Mouse (Mus musculus): ENCODE data around the gene Ptgis. TPM values are rescaled to one million over a fixed set of nuclear protein-coding genes. Genes with fewer than 3 reads are reported as not detected.

Ptgis gene
- polyA plus RNA-seq, 1 experiment from 2014 or later: 8.9 TPM

GRCm38 (mm10) chr2:167220736-167221135 is 19.7 kb downstream of the Ptgis start:
- no peaks in the 10 kb centered on the region for H3K4me1 ChIP-seq (replicated peaks; ENCODE audit: control insufficient read depth, insufficient read depth, low read length)
- no peaks in the 10 kb centered on the region for H3K9me3 ChIP-seq (ENCODE audit: control insufficient read depth)
- no peak for ATAC-seq
- no peak overlapping the region for H3K27ac ChIP-seq (ENCODE audit: low read depth, low read length)
- H3K27me3 ChIP-seq (replicated peaks; ENCODE audit: control insufficient read depth, insufficient read depth, low read length): no peaks in the 10 kb centered on the region
- no peak overlapping the region for H3K4me3 ChIP-seq (ENCODE audit: low read depth, low read length)
- H3K36me3 ChIP-seq (ENCODE audit: control insufficient read depth, insufficient read depth): no peaks in the 10 kb centered on the region
- WGBS: 74% methylated on average over 5 of the region's 5 CpGs
- TF ChIP-seq CTCF (IDR thresholded peaks at IDR 0.05; ENCODE audit: low read depth): no peak
- H3K4me2 ChIP-seq (replicated peaks; ENCODE audit: low read depth): no peak overlapping the region
- H3K9ac ChIP-seq (ENCODE audit: low read depth, low read length): no peak overlapping the region

GRCm38 (mm10) chr2:167219154-167219775 is 21.1 kb downstream of the Ptgis start:
- H3K36me3 ChIP-seq (ENCODE audit: control insufficient read depth, insufficient read depth): no peaks in the 10 kb centered on the region
- H3K27ac ChIP-seq (ENCODE audit: low read depth, low read length): no peak overlapping the region
- H3K9me3 ChIP-seq (ENCODE audit: control insufficient read depth): no peaks in the 10 kb centered on the region
- H3K4me3 ChIP-seq (ENCODE audit: low read depth, low read length): no peak overlapping the region
- TF ChIP-seq CTCF (IDR thresholded peaks at IDR 0.05; ENCODE audit: low read depth): peak; percentile 99
- H3K9ac ChIP-seq (ENCODE audit: low read depth, low read length): no peak overlapping the region
- ATAC-seq: peak; percentile 65
- H3K4me2 ChIP-seq (replicated peaks; ENCODE audit: low read depth): no peak overlapping the region
- WGBS: 37% methylated on average over 8 of the region's 8 CpGs
- no peaks in the 10 kb centered on the region for H3K27me3 ChIP-seq (replicated peaks; ENCODE audit: control insufficient read depth, insufficient read depth, low read length)
- H3K4me1 ChIP-seq (replicated peaks; ENCODE audit: control insufficient read depth, insufficient read depth, low read length): no peaks in the 10 kb centered on the region

GRCm38 (mm10) chr2:167213666-167214065 is 26.7 kb downstream of the Ptgis start:
- no peaks in the 10 kb centered on the region for H3K27me3 ChIP-seq (replicated peaks; ENCODE audit: control insufficient read depth, insufficient read depth, low read length)
- H3K4me2 ChIP-seq (replicated peaks; ENCODE audit: low read depth): no peak overlapping the region
- 96% methylated on average over 12 of the region's 12 CpGs for whole genome bisulfite sequencing
- H3K4me1 ChIP-seq (replicated peaks; ENCODE audit: control insufficient read depth, insufficient read depth, low read length): no peaks in the 10 kb centered on the region
- no peaks in the 10 kb centered on the region for H3K36me3 ChIP-seq (ENCODE audit: control insufficient read depth, insufficient read depth)
- H3K9me3 ChIP-seq (ENCODE audit: control insufficient read depth): no peaks in the 10 kb centered on the region
- no peak overlapping the region for H3K4me3 ChIP-seq (ENCODE audit: low read depth, low read length)
- TF ChIP-seq CTCF (IDR thresholded peaks at IDR 0.05; ENCODE audit: low read depth): no peak
- H3K27ac ChIP-seq (ENCODE audit: low read depth, low read length): no peak overlapping the region
- H3K9ac ChIP-seq (ENCODE audit: low read depth, low read length): no peak overlapping the region
- no peak for ATAC-seq

- Histone ChIP-seq H3K4me3 (ENCODE audit: low read depth, low read length) (no peak overlapping the region), H3K36me3 (ENCODE audit: control insufficient read depth, insufficient read depth) (no peaks in the 10 kb centered on the region), H3K27me3 (replicated peaks; ENCODE audit: control insufficient read depth, insufficient read depth, low read length) (no peaks in the 10 kb centered on the region), H3K4me2 (replicated peaks; ENCODE audit: low read depth) (no peak overlapping the region), H3K27ac (ENCODE audit: low read depth, low read length) (no peak overlapping the region), H3K4me1 (replicated peaks; ENCODE audit: control insufficient read depth, insufficient read depth, low read length) (no peaks in the 10 kb centered on the region), H3K9me3 (ENCODE audit: control insufficient read depth) (no peaks in the 10 kb centered on the region), H3K9ac (ENCODE audit: low read depth, low read length) (no peak overlapping the region)
- ATAC-seq: no peak
- WGBS: 98% methylated on average over 3 of the region's 3 CpGs
- peak; percentile 55 for TF ChIP-seq CTCF (IDR thresholded peaks at IDR 0.05; ENCODE audit: low read depth)
Observed at GRCm38 (mm10) chr2:167213076-167213475, 27.3 kb downstream of the Ptgis start.

GRCm38 (mm10) chr2:167212551-167212950 is 27.9 kb downstream of the Ptgis start:
- 88% methylated on average over 6 of the region's 6 CpGs for WGBS
- Histone ChIP-seq H3K4me1 (replicated peaks; ENCODE audit: control insufficient read depth, insufficient read depth, low read length) (no peaks in the 10 kb centered on the region), H3K27ac (ENCODE audit: low read depth, low read length) (no peak overlapping the region), H3K27me3 (replicated peaks; ENCODE audit: control insufficient read depth, insufficient read depth, low read length) (no peaks in the 10 kb centered on the region), H3K36me3 (ENCODE audit: control insufficient read depth, insufficient read depth) (no peaks in the 10 kb centered on the region), H3K9me3 (ENCODE audit: control insufficient read depth) (no peaks in the 10 kb centered on the region), H3K4me2 (replicated peaks; ENCODE audit: low read depth) (no peak overlapping the region), H3K9ac (ENCODE audit: low read depth, low read length) (no peak overlapping the region), H3K4me3 (ENCODE audit: low read depth, low read length) (no peak overlapping the region)
- ATAC-seq: no peak
- no peak for TF ChIP-seq CTCF (IDR thresholded peaks at IDR 0.05; ENCODE audit: low read depth)

GRCm38 (mm10) chr2:167212089-167212488 is 28.3 kb downstream of the Ptgis start:
- WGBS: 91% methylated on average over 3 of the region's 3 CpGs

More at GRCm38 (mm10) chr2:167212089-167212488, 28.3 kb downstream of the Ptgis start:
- Histone ChIP-seq H3K4me1 (replicated peaks; ENCODE audit: control insufficient read depth, insufficient read depth, low read length) (no peaks in the 10 kb centered on the region), H3K36me3 (ENCODE audit: control insufficient read depth, insufficient read depth) (no peaks in the 10 kb centered on the region), H3K27ac (ENCODE audit: low read depth, low read length) (no peak overlapping the region), H3K27me3 (replicated peaks; ENCODE audit: control insufficient read depth, insufficient read depth, low read length) (no peaks in the 10 kb centered on the region), H3K9me3 (ENCODE audit: control insufficient read depth) (no peaks in the 10 kb centered on the region), H3K4me2 (replicated peaks; ENCODE audit: low read depth) (no peak overlapping the region), H3K9ac (ENCODE audit: low read depth, low read length) (no peak overlapping the region), H3K4me3 (ENCODE audit: low read depth, low read length) (no peak overlapping the region)
- TF ChIP-seq CTCF (IDR thresholded peaks at IDR 0.05; ENCODE audit: low read depth): no peak
- ATAC-seq: no peak

Data from intestine, postnatal 0 days (tissue).